Mouse (Mus musculus): Measurements from ENCODE around the gene Abcc6. TPM values are rescaled to one million over a fixed set of nuclear protein-coding genes. Genes with fewer than 3 reads are reported as not detected.
A peak's percentile ranks its signal among the peaks of the same experiment; 100 is the strongest.

The Abcc6 gene
- polyA plus RNA-seq, 1 experiment: 25.5 TPM

GRCm38 (mm10) chr7:45919083-45919671 lies 110.9 kb downstream of the Abcc6 start:
- 84% methylated on average over 14 of the region's 14 CpGs for WGBS
- no peaks in the 10 kb centered on the region for H3K27me3 ChIP-seq (ENCODE audit: control insufficient read depth, insufficient read depth, low read length)
- no peak overlapping the region for H3K27ac ChIP-seq (ENCODE audit: insufficient read depth, low read depth, low read length)
- H3K4me1 ChIP-seq (ENCODE audit: control insufficient read depth, insufficient read depth, insufficient read length, low read length): peaks cover 38% of the 10 kb centered on the region
- no peaks in the 10 kb centered on the region for H3K36me3 ChIP-seq (ENCODE audit: control insufficient read depth, insufficient read depth, low read length)
- TF ChIP-seq POLR2A (IDR thresholded peaks at IDR 0.05; ENCODE audit: low read depth, low read length) (no peak), CTCF (IDR thresholded peaks at IDR 0.05; ENCODE audit: extremely low read depth, insufficient read length, insufficient replicate concordance, low read depth, low read length) (peak; percentile 53; the same call in 1 of the 2 replicates)
- no peak overlapping the region for H3K4me3 ChIP-seq (ENCODE audit: low read depth, low read length)

- no peak for TF ChIP-seq POLR2A (IDR thresholded peaks at IDR 0.05; ENCODE audit: low read depth, low read length)
- TF ChIP-seq CTCF (IDR thresholded peaks at IDR 0.05; ENCODE audit: extremely low read depth, insufficient read length, insufficient replicate concordance, low read depth, low read length): no peak
- Histone ChIP-seq H3K4me1 (ENCODE audit: control insufficient read depth, insufficient read depth, insufficient read length, low read length) (peaks cover 35% of the 10 kb centered on the region), H3K27me3 (ENCODE audit: control insufficient read depth, insufficient read depth, low read length) (no peaks in the 10 kb centered on the region), H3K4me3 (ENCODE audit: low read depth, low read length) (peak overlapping the region; percentile 22; the same call in 1 of the 2 replicates), H3K36me3 (ENCODE audit: control insufficient read depth, insufficient read depth, low read length) (peaks cover 2% of the 10 kb centered on the region), H3K27ac (ENCODE audit: insufficient read depth, low read depth, low read length) (peak overlapping the region; percentile 73)
- WGBS: 65% methylated on average over 15 of the region's 15 CpGs
Measured at GRCm38 (mm10) chr7:45917926-45918325, 112.2 kb downstream of the Abcc6 start.

Other genes starting within 250 kb of the Abcc6 start
- gene Lmtk3, start 246.6 kb downstream of the Abcc6 start, polyA plus RNA-seq (2012; rRNA removed): 1.9 and 2.1 TPM in 2 replicates
- 139 and 454 TPM in 2 replicates for gene Sult2b1, start 245.6 kb downstream of the Abcc6 start, polyA plus RNA-seq (2012; rRNA removed)
- 19.2 and 51.4 TPM in 2 replicates for gene Cyth2, start 215.7 kb downstream of the Abcc6 start, polyA plus RNA-seq (2012; rRNA removed)
- gene Kcnj14, start 205.5 kb downstream of the Abcc6 start, polyA plus RNA-seq (2012; rRNA removed): 0.08 and 0.28 TPM in 2 replicates
- 8.5 and 10.1 TPM in 2 replicates for gene Grwd1, start 199.4 kb downstream of the Abcc6 start, polyA plus RNA-seq (2012; rRNA removed)
- 178 and 333 TPM in 2 replicates for gene Kdelr1, start 157.5 kb downstream of the Abcc6 start, polyA plus RNA-seq (2012; rRNA removed)
- 5.5 and 10.4 TPM in 2 replicates for gene Grin2d, start 151.9 kb downstream of the Abcc6 start, polyA plus RNA-seq (2012; rRNA removed)
- 0.41 TPM in 1 of 2 replicates, not detected in the other for gene Syngr4, start 133.6 kb downstream of the Abcc6 start, polyA plus RNA-seq (2012; rRNA removed)
- gene Tmem143, start 133.4 kb downstream of the Abcc6 start, polyA plus RNA-seq (2012; rRNA removed): 30.9 and 46.4 TPM in 2 replicates
- 49.1 and 49.5 TPM in 2 replicates for gene Emp3, start 108.9 kb downstream of the Abcc6 start, polyA plus RNA-seq (2012; rRNA removed)
- 8.0 and 8.9 TPM in 2 replicates for gene Ccdc114, start 106.2 kb downstream of the Abcc6 start, polyA plus RNA-seq (2012; rRNA removed)
- 25.1 and 53.1 TPM in 2 replicates for gene Nomo1, start 3.4 kb upstream of the Abcc6 start, polyA plus RNA-seq (2012; rRNA removed)
- 0.67 and 0.96 TPM in 2 replicates for gene Kcnj11, start 70.5 kb upstream of the Abcc6 start, polyA plus RNA-seq (2012; rRNA removed)
- 1.3 and 2.4 TPM in 2 replicates for gene Abcc8, start 149.7 kb upstream of the Abcc6 start, polyA plus RNA-seq (2012; rRNA removed)
- gene Ush1c, start 208.2 kb upstream of the Abcc6 start, polyA plus RNA-seq (2012; rRNA removed): 34.5 and 105 TPM in 2 replicates
- 0.04 TPM in 1 of 2 replicates, not detected in the other for gene Otog, start 210.7 kb upstream of the Abcc6 start, polyA plus RNA-seq (2012; rRNA removed)